Mouse (Mus musculus): ENCODE measurements around the gene Manbal. TPM values are rescaled to one million over a fixed set of nuclear protein-coding genes. Genes with fewer than 3 reads are reported as not detected.

Gene Manbal
- polyA plus RNA-seq, 1 experiment from 2014 or later = 83.9 TPM

Other genes starting within 250 kb of the Manbal start
- 33.1 and 34.6 TPM in 2 replicates for gene Samhd1, start 232.3 kb upstream of the Manbal start, polyA plus RNA-seq (2015; fragmentation: Nextera tagmentation; extraction: Ambion mirVana)
- 30.9 and 32.0 TPM in 2 replicates for gene Rbl1, start 163.1 kb upstream of the Manbal start, polyA plus RNA-seq (2015; fragmentation: Nextera tagmentation; extraction: Ambion mirVana)
- 362 and 365 TPM in 2 replicates for gene Rpn2, start 88.6 kb upstream of the Manbal start, polyA plus RNA-seq (2015; fragmentation: Nextera tagmentation; extraction: Ambion mirVana)
- 0.38 and 0.80 TPM in 2 replicates for gene Mroh8, start 88.0 kb upstream of the Manbal start, polyA plus RNA-seq (2015; fragmentation: Nextera tagmentation; extraction: Ambion mirVana)
- gene Ghrh, start 20.1 kb upstream of the Manbal start, polyA plus RNA-seq (2015; fragmentation: Nextera tagmentation; extraction: Ambion mirVana) = not detected in 2 replicates
- 24.0 and 24.8 TPM in 2 replicates for gene Src, start 50.9 kb downstream of the Manbal start, polyA plus RNA-seq (2015; fragmentation: Nextera tagmentation; extraction: Ambion mirVana)
- gene Nnat, start 192.5 kb downstream of the Manbal start, polyA plus RNA-seq (2015; fragmentation: Nextera tagmentation; extraction: Ambion mirVana) = 685 and 703 TPM in 2 replicates
- gene Blcap, start 203.7 kb downstream of the Manbal start, polyA plus RNA-seq (2015; fragmentation: Nextera tagmentation; extraction: Ambion mirVana) = 45.7 and 48.1 TPM in 2 replicates